Mouse (Mus musculus) heart, embryonic 14.5 days (tissue): ENCODE data around the gene Oprl1. TPM values are rescaled to one million over a fixed set of nuclear protein-coding genes. Genes with fewer than 3 reads are reported as not detected.

Experiments
- ATAC-seq: fragments of 200-750 bp; cut with Nextera tagmentation; 2 replicates; pipeline ENCODE4 v1.8.0; 2017; ENCODE audit warnings: low read depth, moderate TSS enrichment; ENCODE audit not compliant: insufficient number of reproducible peaks, insufficient read depth, low FRiP score
- H3K27ac ChIP-seq, 2 experiments: fragments of 200-500 bp in 1 of 2; fragments of 300-500 bp in 1 of 2; sonication (generic) in 1 of 2; replicated peaks in 1 of 2; 2 replicates each; pipeline ENCODE4 v1.5.1; 2012 to 2014; ENCODE audit warnings: low read depth in 2 of 2, low read length in 2 of 2, control low read depth in 1 of 2, mild to moderate bottlenecking in 1 of 2, mixed read lengths in 1 of 2; ENCODE audit not compliant: control insufficient read depth in 1 of 2, insufficient read depth in 1 of 2
- H3K27me3 ChIP-seq: fragments of 300-500 bp; sonication (generic); 2 replicates; pipeline ENCODE4 v1.6.1; 2014; ENCODE audit warnings: mild to moderate bottlenecking, low read length, control low read depth; ENCODE audit not compliant: control insufficient read depth, insufficient read depth
- H3K36me3 ChIP-seq: fragments of 300-500 bp; sonication (generic); 2 replicates; pipeline ENCODE4 v1.6.1; 2014; ENCODE audit warnings: mild to moderate bottlenecking, control low read depth, low read length, mixed read lengths; ENCODE audit not compliant: control insufficient read depth, insufficient read depth
- H3K4me1 ChIP-seq, 2 experiments: fragments of 200-500 bp in 1 of 2; fragments of 300-500 bp in 1 of 2; sonication (generic) in 1 of 2; 2 replicates each; pipeline ENCODE4 v1.6.1; 2012 to 2014; ENCODE audit warnings: low read length in 2 of 2, control low read depth in 1 of 2, mixed read lengths in 1 of 2; ENCODE audit not compliant: control insufficient read depth in 2 of 2, insufficient read depth in 2 of 2
- H3K4me2 ChIP-seq: fragments of 300-500 bp; sonication (generic); 2 replicates; pipeline ENCODE4 v1.6.1; 2014; ENCODE audit warnings: mild to moderate bottlenecking, low read length
- H3K4me3 ChIP-seq, 2 experiments: fragments of 200-500 bp in 1 of 2; fragments of 300-500 bp in 1 of 2; sonication (generic) in 1 of 2; 2 replicates each; pipeline ENCODE4 v1.5.1; 2012 to 2014; ENCODE audit warnings: low read length in 2 of 2, mild to moderate bottlenecking in 2 of 2, control low read depth in 1 of 2, low read depth in 1 of 2, moderate library complexity in 1 of 2; ENCODE audit not compliant: control insufficient read depth in 1 of 2, insufficient read depth in 1 of 2
- H3K9ac ChIP-seq: fragments of 300-500 bp; sonication (generic); 2 replicates; pipeline ENCODE4 v1.6.1; 2014; ENCODE audit warnings: mild to moderate bottlenecking, low read length
- H3K9me3 ChIP-seq: fragments of 300-500 bp; sonication (generic); 2 replicates; pipeline ENCODE4 v1.6.1; 2016; ENCODE audit warnings: low read length, control low read depth; ENCODE audit not compliant: control insufficient read depth
- WGBS: fragments of 180-500 bp; shearing (Covaris S2); extraction: QIAGEN DNeasy Blood & Tissue Kit; methylation state at CpG from one replicate; pipeline ENCODE4 v1.1.7; 2014; 5-methylcytosine and 5-hydroxymethylcytosine counted together
- polyA plus RNA-seq: library from polyadenylated mRNA; unstranded; fragments of >200 nt; fragmentation: Nextera tagmentation; extraction: Ambion mirVana; gene quantifications from 2 replicates; pipeline ENCODE4 v1.2.1, GENCODE M21; 2014

Oprl1 gene
- polyA plus RNA-seq, 1 experiment from 2014 or later: 4.1 TPM

DNA sequence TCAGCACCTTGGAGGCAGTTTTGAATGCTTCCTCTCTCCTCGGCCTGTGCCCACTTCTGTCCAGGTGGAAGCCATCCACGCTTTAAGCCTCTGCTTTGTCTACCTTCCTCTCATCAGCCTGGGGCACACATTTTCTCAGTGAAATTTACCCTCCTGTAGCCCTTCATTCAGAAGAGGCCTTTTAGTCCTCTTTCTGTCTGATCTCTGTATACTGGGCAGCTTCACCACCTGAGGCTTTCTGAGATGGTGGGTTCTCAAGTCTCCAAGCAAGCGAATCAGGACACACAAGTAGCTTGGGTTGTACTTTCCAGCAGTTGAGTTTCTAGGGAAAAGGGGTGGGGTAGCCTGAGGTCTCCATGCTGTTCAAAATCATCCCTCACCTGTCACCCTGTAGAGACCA lies 22.5 kb upstream of the Oprl1 start:
- Histone ChIP-seq H3K27me3 (no peaks in the 10 kb centered on the region), H3K9ac (no peak overlapping the region; the same call in 1 of the 2 replicates), H3K27ac (no peak overlapping the region), H3K36me3 (peaks cover 24% of the 10 kb centered on the region), H3K9me3 (no peaks in the 10 kb centered on the region), H3K4me3 (no peak overlapping the region), H3K4me2 (peak overlapping the region; percentile 91; the same call in 1 of the 2 replicates), H3K4me1 (peaks cover 4 to 8% of the 10 kb centered on the region in 2 experiments; a peak in 3 of 4 replicates)
- ATAC-seq: no peak
- 91% methylated on average over 3 of the region's 3 CpGs for WGBS

DNA sequence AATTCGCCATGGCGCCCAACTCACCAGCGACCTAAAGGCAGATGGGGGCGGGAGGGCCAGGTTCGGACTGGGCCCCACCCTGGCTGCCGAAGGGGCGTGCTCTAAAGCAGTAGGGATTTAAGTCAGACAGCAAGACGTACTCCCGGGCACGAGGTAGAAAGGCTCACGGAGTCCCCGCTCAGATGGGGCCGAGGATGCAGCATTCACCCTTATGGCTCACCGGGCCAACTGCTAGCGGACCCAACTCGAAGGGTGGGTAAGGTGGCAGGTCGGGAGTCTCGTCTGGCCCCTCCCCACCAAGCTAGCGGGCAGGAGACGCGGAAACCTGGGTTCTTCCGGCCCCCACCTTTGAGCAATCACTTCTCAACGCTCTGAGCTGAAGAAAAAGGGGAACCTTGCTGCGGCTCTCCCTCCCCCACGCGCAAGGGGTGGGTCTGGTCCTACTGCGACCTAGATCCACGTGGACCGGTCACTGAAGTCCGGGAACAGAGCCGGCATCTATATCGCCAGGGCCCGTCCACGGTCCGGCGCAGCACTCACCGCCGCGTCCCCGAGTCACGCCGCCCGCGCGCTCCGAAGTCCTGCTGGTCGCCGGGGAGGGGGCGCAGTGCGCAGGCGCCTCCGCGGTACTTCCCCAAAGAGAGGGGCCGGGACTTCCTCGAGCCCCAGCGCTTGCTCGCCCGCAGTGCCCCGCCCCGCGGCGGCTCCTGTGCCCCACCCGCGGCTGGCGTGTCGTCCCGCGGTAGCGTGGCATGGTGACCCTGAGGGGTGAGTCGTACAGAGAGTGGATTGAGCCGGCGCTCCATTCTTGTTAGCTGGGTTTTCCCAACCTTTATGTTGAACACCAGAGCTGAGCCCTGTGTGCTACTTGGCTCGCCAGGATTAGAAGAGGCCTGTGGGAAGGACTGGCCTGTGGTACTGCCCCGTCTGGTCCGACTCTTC lies 21.2 kb upstream of the Oprl1 start, which contains the start of gene Rgs19:
Gene Rgs19 (minus strand): TSS at position 639 of the 942 bp plus-strand sequence.
- peak within 1 kb of the TSS; percentile 91 for H3K4me2 ChIP-seq
- under 1% methylated on average over 75 of the region's 75 CpGs for WGBS
- H3K4me1 ChIP-seq: peaks cover 4 to 8% of the 10 kb centered on the region in 2 experiments; a peak in 3 of 4 replicates
- H3K9ac ChIP-seq: peak within 1 kb of the TSS; percentile 81
- no peaks in the 10 kb centered on the region for H3K9me3 ChIP-seq
- H3K36me3 ChIP-seq: peaks cover 12% of the 10 kb centered on the region
- peak; percentile 83 for ATAC-seq
- H3K4me3 ChIP-seq: peak within 1 kb of the TSS; percentile 65 to 82
- peak within 1 kb of the TSS; percentile 1 to 42; a peak in 3 of 4 replicates for H3K27ac ChIP-seq
- no peaks in the 10 kb centered on the region for H3K27me3 ChIP-seq

DNA sequence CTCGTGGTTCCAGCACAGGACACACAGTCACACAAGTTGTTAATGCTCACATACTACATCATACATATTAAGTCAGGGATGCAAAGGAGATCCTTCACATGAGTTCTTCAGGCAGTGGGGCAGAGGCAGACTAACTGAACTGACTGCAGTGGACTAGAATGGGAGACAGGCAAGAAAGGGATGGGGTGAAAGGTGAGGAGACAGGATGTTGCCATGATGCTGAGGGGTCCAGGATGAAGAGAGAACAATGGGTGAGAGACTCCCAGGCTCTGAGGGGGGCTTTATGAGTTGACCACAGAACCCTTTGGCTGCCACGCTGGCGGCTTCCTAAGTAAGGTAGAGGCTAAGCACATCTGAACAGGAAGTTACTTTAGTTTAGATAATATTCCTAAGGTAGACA lies 20.2 kb upstream of the Oprl1 start:
- Histone ChIP-seq H3K4me2 (peak overlapping the region; percentile 91), H3K9ac (no peak overlapping the region), H3K4me1 (peaks cover 4 to 8% of the 10 kb centered on the region in 2 experiments; a peak in 3 of 4 replicates), H3K36me3 (peaks cover 3% of the 10 kb centered on the region), H3K4me3 (no peak overlapping the region), H3K27ac (no peak overlapping the region), H3K27me3 (no peaks in the 10 kb centered on the region), H3K9me3 (no peaks in the 10 kb centered on the region)
- WGBS: 90% methylated on average over 3 of the region's 3 CpGs
- no peak for ATAC-seq

DNA sequence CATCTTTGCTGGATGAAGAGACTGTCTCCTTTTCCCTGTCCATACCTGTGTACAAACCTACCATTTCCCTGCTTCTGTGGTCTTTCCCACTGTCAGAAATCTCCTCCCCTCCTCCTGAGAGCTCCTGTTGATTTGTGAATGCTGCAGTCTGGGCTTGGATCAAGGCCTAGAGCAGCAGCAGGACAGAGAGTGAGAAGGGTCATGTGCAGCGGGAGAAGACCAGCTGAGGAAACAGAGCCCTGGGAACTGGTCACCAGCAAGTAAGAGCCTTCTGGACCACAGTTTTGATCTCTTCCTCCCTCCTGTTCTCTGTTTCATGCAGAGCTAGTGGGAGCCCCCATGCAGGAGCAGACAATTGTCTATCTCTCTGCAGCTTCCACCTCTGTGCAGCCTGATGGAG lies 19.0 kb upstream of the Oprl1 start:
- Histone ChIP-seq H3K9me3 (no peaks in the 10 kb centered on the region), H3K36me3 (no peaks in the 10 kb centered on the region; the same call in 1 of the 2 replicates), H3K9ac (no peak overlapping the region), H3K4me3 (no peak overlapping the region), H3K4me2 (no peak overlapping the region), H3K4me1 (peaks cover 4 to 8% of the 10 kb centered on the region in 2 experiments; a peak in 3 of 4 replicates), H3K27me3 (no peaks in the 10 kb centered on the region), H3K27ac (no peak overlapping the region)
- 63% methylated on average over 1 of the region's 1 CpGs for WGBS
- ATAC-seq: no peak

DNA sequence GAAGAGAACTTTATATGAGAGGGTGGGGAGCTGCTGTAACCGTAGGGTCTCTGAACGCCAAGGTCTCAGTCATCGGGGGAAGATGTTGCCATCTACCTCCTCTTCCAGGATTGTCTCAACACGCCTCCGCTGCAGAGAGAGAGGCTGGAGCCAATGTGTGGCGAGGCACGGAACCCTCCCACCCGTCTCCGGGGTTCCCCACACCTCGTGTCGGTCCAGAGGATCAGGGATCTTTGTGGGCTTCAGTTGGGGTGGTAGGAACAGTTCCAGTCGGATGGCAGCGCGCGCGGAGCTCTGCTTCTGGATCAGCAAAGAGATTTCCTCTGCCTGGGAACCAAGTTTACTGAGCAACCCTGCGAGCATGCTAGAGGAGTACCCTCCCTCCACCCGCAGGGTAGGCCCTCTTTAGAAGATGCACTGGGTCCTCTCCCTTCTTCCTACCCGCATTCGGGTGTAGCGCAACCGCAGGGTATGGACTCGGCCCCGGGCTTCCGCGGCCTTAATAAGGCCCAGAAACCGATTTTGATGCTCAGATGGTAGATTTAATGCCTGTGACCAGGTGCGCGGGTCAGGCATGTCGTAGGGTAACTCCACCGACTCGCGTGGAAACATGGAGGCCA lies 17.9 kb upstream of the Oprl1 start:
- no peak overlapping the region for H3K4me3 ChIP-seq

DNA sequence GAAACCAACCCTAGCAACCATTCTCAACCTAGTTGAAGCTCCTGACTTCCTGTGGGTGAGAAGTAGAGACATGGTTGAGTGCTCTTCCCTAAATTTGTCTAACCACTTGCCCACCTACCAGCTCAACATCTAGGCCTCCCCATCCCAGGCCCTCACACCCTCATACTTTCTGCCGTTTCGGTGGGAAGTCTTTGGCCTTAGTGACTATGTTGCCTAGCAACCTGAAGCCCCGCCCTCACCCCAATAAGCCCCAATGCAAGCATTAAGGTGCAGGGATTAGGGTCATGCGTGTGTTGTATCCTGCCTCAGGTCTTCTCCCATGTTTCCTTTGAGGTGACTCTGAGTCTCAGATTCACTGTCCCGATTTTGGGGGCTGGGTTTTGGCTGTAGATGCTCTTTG lies 16.6 kb upstream of the Oprl1 start, which contains the start of gene Lkaaear1:
Gene Lkaaear1 (minus strand): TSS at position 202 of the 400 bp plus-strand sequence.
- whole genome bisulfite sequencing: 45% methylated on average over 5 of the region's 5 CpGs

More for the DNA sequence above, 17.9 kb upstream of the Oprl1 start:
- WGBS: 61% methylated on average over 33 of the region's 33 CpGs
- H3K27me3 ChIP-seq: no peaks in the 10 kb centered on the region
- ATAC-seq: no peak
- H3K9ac ChIP-seq: no peak overlapping the region
- H3K4me1 ChIP-seq: peaks cover 4 to 8% of the 10 kb centered on the region in 2 experiments; a peak in 3 of 4 replicates
- no peaks in the 10 kb centered on the region for H3K36me3 ChIP-seq
- no peak overlapping the region for H3K27ac ChIP-seq
- no peak overlapping the region for H3K4me2 ChIP-seq
- no peaks in the 10 kb centered on the region for H3K9me3 ChIP-seq

DNA sequence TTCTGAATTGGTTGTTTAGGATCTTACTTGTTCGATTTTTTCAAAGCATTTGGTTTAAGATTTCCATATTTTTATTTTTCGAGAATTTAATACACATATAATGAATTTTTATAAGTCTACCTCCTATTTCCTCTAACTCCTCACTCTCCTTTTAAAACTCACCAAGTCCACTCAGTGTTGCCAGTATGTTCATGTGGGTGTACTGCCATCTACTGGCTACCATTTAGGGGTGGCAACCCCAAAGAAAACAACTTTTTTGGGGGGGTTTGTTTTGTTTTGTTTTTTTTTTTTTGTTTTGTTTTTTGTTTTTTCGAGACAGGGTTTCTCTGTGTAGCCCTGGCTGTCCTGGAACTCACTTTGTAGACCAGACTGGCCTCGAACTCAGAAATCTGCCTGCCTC lies 8.1 kb upstream of the Oprl1 start:
- H3K9ac ChIP-seq: no peak overlapping the region
- H3K27ac ChIP-seq: no peak overlapping the region
- WGBS: 29% methylated on average over 4 of the region's 4 CpGs
- H3K4me3 ChIP-seq: no peak overlapping the region
- no peaks in the 10 kb centered on the region for H3K27me3 ChIP-seq
- H3K4me2 ChIP-seq: no peak overlapping the region
- ATAC-seq: no peak
- no peaks in the 10 kb centered on the region for H3K36me3 ChIP-seq
- H3K9me3 ChIP-seq: no peaks in the 10 kb centered on the region
- H3K4me1 ChIP-seq: no peaks in the 10 kb centered on the region

More for the DNA sequence above, 16.6 kb upstream of the Oprl1 start, which contains the start of gene Lkaaear1:
- Histone ChIP-seq H3K27ac (no peak within 1 kb of the TSS), H3K9ac (no peak within 1 kb of the TSS), H3K36me3 (no peaks in the 10 kb centered on the region), H3K4me3 (no peak within 1 kb of the TSS), H3K4me1 (no peaks in the 10 kb centered on the region; a peak in 2 of 4 replicates), H3K9me3 (no peaks in the 10 kb centered on the region), H3K4me2 (no peak within 1 kb of the TSS), H3K27me3 (no peaks in the 10 kb centered on the region)
- ATAC-seq: no peak
